Mouse (Mus musculus) left cerebral cortex, adult 8-10 months (tissue): ENCODE data around the gene Ppm1l. TPM values are rescaled to one million over a fixed set of nuclear protein-coding genes. Genes with fewer than 3 reads are reported as not detected.
"Not testable (repeated sequence)": the region's sequence is repeated elsewhere in the genome, so short reads cannot be mapped to it uniquely, and the experiment has no call there.

ENCODE experiments used
- DNase-seq, 2 experiments: peaks; one replicate each; pipeline ENCODE4 v3.0.0; 2022; ENCODE audit warnings: low spot score in 2 of 2
- total RNA-seq, 4 experiments: library from RNA; stranded (reverse); gene quantifications; 2 replicates each; pipeline ENCODE4 v1.2.4; 2022

Gene Ppm1l
- total RNA-seq, 4 experiments from 2014 or later: 72.9 to 90.6 (median 75.8) TPM

- DNase-seq: no peak
These were observed 51.3 kb downstream of the Ppm1l start for GRCm38 (mm10) chr3:69367916-69368315.

- no peak for DNase-seq
These were observed 56.1 kb downstream of the Ppm1l start for GRCm38 (mm10) chr3:69372731-69373130.

GRCm38 (mm10) chr3:69373544-69374306, 57.1 kb downstream of the Ppm1l start:
- DNase-seq: peak in 1 of 2 experiments; percentile 71

DNA sequence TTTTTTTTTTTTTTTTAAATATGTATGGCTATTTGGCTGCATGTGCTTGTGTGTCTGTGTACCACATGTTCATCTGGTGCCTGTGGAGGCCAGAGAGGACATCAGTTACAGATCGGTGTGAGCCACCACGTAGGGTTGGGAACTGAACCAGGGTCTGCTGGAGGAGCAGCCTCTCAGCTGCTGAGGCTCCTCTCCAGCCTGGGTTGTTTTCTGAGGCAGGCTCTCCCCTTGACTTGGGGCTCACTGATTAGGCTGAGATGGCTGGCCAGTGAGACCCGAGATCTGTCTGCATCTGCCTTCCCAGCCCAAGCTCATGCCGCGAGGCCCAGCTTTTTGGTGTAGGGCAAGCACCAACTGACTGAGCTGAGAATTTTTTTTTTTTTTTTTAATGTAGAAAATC, 57.9 kb downstream of the Ppm1l start:
- DNase-seq: no peak

DNA sequence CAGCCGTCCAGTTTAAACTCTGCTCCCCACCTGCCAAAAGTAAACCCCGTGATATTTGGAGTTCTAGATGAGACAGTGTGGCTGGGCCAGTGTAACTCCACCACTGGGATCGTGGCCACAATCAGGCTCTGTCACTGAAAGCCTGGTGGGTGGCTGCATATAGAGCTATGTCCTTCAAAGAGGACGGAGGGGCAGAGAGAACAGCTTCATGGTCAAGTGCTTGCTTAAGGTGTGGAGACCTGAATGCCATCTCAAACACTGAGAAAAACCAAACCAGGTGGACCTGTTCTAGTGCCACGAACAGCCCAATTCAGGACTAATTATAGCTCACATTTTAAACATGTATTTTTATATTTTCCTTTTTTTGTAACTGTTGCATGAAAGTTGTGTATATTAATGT, 58.3 kb downstream of the Ppm1l start:
- DNase-seq: no peak

DNA sequence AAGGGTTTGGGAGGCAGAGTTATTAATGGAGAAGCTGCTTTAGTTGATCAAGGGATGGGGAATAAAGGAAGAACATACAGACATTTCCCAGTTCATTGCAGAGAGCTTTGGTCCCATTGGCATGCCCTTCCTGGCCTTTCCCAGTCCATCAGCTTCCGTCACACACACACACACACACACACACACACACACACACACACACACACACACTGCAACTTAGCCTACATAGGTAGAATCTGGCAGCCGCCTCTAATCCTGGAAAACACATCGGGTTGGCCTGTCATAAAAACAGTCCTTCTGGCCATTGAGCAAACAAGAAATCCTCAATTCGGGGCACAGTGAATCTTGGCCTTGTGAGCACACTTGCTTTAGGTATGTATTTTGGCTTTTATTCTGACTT, 64.6 kb downstream of the Ppm1l start:
- no peak for DNase-seq

- DNase-seq: not testable (repeated sequence)
These were observed 75.2 kb downstream of the Ppm1l start for GRCm38 (mm10) chr3:69391834-69392233.

GRCm38 (mm10) chr3:69392298-69392697, 75.6 kb downstream of the Ppm1l start:
- no peak for DNase-seq

- DNase-seq: no peak
These were observed 76.4 kb downstream of the Ppm1l start for GRCm38 (mm10) chr3:69393079-69393478.

DNA sequence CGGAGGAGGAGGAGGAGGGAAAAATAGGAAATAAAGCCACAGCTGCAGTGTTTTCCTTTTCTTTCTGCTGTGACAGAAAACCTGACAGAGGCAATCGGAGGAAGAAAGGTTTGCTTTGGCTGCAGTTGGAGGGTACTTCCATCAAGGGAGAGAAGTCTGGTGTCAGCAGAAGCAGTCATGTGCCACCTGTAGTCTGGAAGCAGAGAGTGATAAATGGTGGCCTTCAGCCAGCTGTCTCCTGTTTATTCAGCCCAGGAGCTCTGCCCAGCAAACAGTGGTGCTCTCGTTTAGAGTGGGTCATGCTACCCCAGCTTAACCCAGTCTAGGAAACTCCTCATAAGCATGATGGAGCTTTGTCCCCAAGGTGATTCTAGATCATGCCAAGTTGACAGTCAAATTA, 77.3 kb downstream of the Ppm1l start:
- DNase-seq: no peak

DNA sequence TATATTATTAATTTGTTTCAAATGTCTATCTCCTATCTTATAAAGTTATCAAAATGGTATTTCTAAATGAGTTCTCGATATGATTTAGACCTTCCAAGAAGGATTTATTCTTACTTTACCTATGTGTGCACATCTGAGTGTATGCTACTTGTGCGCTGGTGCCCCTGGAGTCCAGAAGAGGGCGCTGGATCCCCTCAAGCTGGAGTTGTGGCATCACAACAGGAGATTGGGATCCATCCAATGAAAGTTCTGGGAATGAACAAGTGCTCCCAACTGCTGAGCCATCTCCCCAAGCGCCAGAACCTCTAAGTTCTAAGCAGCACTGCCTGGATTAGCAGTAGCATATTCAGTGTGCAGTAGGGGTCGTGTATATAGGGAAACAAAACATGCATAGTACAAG, 78.4 kb downstream of the Ppm1l start:
- no peak for DNase-seq

GRCm38 (mm10) chr3:69397733-69398132, 81.1 kb downstream of the Ppm1l start:
- no peak for DNase-seq

- no peak for DNase-seq
These were observed 82.7 kb downstream of the Ppm1l start for GRCm38 (mm10) chr3:69399336-69399735.

DNA sequence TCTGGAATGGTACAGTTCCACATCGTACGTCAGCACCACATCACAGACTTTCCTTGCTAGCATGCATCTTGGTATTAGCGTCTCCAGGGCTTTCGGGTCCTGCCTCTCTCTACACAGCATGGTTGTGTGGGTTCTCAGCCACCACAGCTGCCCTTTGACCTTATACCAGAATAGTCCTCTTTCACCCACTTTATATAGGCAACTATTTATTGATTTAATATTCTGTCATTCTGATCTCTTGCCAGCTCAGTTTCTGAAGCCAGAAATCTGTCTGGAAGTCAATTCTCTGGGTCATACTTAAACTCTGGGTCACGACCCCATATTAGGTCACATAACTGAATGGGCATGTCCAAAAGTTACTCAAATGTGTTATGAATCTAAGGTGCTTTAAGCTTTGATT, 86.5 kb downstream of the Ppm1l start:
- DNase-seq: no peak

- DNase-seq: no peak
These were observed 89.7 kb downstream of the Ppm1l start for GRCm38 (mm10) chr3:69406210-69406895.

DNA sequence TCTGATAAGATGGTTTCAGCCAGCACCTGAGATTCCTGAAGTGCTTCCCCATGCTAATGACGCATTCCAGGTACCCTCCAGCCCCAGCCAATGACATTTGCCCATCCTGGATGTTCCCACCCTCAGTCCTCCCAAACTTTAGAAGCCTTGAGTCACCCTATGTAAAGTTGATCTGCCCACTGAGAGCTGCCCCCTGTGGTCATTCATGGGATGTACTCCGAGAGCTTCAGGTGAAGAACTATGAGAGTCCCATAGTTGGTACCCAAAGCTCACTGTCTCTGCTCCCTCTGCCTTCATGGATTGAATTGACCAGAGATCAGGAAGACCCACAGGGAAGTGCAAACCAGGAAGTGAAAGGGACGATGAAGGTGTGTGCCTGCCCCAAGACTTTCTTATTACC, 91.4 kb downstream of the Ppm1l start:
- no peak for DNase-seq

DNA sequence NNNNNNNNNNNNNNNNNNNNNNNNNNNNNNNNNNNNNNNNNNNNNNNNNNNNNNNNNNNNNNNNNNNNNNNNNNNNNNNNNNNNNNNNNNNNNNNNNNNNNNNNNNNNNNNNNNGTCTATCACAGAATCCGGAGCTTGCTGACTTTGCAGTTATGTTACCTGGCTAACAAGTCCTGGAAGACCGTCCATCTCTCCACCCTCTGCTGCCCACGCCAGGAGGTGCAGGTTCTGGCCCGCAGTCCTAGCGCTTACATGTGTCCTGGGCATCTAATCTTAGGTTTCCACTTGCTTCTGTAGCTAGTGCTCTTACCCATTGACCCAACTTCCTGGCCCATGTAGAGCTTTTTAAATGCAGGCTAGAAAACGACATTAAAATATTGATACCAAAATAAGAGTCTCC, 99.5 kb downstream of the Ppm1l start:
- no peak for DNase-seq

DNA sequence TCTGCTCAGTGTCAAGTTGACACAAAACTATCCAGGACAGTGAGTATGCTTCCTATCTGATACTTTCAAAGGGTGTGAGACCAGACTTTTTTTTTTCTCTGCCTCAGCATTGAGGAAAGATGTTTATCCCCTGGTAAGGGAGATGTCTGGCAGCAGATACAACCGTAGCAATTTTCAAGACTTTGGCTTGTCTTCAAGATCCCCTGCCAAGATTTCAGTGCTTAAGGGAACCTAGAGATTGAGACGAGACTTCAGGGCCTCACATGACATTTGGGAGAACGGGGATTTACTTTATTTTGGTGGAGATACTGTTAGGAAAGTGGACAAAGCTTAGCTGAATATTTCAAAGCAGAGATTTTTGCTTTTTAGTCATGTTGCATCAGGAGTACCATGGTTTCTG, 106.1 kb downstream of the Ppm1l start:
- no peak for DNase-seq

DNA sequence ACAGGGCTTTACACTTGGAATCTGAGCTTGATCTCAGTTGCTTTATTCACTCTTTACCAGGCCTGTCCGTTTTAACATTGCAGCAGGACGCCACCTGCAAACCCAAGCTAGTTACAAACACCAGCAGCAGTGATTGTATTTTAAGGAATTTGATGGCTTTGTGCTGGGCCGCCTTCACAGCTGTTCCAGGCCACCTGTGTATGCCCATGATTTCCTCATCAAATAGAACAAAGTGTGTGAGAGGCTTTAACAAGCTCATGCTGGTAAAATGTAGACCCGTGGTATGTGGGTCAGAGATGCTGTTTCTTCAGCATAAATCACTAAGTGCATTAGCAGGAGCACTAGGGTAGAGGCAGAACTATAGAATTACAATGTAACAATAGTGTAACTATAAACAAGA, 106.7 kb downstream of the Ppm1l start:
- no peak for DNase-seq

DNA sequence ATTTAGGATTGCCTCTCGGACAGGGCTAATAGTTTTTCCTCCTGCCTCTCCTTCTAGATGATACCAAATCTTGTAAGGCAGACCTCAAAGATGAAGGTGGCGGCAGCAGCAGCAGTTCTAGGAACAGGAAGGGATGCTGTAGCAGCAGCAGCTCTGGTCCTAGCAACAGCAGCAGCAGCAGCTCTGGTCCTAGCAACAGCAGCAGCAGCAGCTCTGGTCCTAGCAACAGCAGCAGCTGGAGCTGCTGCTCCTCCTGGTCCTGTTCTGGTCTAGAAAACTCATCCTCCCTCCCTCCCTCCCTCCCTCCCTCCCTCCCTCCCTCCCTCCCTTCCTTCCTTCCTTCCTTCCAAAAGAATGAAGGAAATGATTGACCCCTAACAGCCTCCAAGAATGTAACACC, 108.1 kb downstream of the Ppm1l start:
- not testable (repeated sequence) for DNase-seq

- DNase-seq: no peak
These were observed 110.6 kb downstream of the Ppm1l start for GRCm38 (mm10) chr3:69427259-69427658.

- no peak for DNase-seq
These were observed 111.6 kb downstream of the Ppm1l start for GRCm38 (mm10) chr3:69428221-69428620.

DNA sequence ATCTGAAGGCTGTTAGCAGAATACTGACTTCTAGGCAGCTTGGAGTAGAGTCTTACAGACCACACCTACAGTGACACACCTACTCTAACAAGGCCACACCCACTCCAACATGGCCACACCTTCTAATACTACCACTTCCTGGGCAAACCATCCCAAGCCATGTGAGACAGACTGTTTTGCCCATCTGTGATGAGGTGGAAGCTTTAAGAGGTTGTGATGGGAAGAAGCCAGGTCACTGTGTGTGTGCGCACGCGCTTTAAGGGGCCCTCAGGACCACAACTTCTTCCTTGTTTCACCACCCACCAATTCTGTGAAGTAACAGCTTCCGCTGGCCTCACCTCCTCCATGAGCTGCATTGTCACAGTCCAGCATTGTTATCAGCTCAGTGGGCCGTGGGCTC, 112.7 kb downstream of the Ppm1l start:
- no peak for DNase-seq
